Mouse (Mus musculus) kidney, adult 18-20 months (tissue): ENCODE data around the gene Eif3c.

Experiments
- DNase-seq: peaks from one replicate; pipeline ENCODE4 v3.0.0; 2021

Eif3c gene

GRCm38 (mm10) chr7:126545631-126546030 lies 20.6 kb downstream of the Eif3c start:
- DNase-seq = no peak

DNA sequence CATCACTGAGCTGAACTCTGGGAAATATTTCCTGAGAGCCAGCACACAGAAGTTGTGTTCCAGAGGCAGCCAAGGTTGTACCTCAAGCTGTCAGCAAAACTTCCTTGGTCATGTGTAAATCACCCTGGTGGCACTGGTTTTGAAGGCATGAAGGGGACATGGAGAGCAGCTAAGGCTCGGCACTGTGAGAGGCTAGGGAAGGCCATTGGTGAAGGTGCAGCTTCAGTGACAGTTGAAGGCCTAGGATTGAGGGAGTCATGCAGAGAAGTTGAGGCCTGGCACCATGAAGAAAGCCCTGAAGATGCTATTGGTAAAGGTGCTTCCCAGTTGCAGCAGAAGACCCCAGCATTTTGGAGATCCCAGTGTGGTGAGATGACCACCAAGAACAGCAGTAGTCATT lies 24.6 kb downstream of the Eif3c start:
- DNase-seq = no peak

DNA sequence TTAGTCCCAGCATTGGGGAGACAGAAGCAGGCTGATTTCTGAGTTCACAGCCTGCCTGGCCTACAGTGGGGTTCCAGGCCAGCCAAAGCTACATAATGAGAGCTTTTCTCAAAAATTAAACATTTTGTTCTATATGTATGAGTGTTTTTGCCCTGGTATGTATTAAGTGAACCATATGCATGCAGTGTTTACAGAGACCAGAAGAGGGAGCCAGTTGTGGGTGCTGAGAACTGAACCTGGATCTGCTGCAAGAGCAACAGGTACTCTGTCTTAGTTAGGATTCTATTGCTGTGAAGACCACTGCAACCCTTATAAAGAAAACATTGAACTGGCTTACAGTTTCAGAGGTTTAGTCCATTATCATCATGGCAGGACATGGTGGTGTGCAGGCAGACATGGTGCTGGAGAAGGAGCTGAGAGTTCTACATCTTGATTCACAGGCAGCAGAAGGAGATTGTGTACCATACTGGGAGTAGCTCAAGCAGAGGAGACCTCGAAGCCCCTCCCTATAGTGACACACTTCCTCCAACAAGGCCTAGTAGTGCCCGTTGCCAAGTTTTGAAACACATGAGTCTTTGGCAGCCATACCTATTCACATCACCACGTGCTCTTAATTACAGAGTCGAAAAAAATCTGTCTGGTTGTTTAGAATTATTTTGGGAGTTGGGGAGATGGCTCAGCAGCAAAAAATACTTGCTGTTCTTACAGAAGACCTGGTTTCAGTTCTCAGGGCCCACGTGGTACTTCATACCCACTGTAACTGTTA lies 28.2 kb downstream of the Eif3c start:
- no peak for DNase-seq

DNA sequence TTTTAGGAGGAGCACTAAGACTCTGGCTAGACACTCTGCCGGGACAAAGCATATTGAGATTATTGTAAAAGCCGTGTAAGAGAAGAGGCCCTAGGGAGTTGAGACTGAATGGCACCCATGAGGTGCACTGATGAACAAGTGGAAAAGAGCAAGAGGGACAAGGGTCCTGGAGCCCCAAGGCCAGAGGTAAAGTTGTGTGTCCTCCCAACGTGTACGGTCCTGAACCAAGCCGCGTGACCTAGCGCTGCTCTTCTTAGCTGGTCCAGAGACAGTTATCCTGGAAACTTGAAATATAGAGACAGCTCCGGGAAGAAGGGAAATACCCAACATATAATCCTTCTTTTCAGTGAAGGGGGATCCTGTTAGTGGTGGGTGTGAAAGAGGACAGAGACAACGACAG lies 29.7 kb downstream of the Eif3c start:
- DNase-seq = no peak

DNA sequence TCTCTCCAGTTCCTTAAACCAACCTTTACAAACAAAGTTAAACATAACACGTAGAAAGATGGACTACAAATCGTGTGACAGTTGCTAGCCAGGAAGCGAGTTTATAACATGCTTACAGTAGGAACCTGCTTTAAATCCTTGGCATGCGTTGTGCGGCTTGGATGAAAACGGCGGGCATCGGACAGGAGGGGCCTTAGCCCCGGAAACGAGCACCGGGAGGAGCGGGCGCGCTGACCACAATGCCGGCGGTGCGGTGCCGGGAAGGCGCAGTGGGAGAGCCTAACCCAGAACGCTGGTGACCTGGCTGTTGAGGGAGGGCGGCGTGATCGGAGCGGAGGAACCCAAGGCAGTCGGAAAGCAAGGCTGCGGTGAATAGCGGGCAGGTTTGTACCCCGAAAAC lies 30.4 kb downstream of the Eif3c start:
- peak; percentile 29 for DNase-seq

DNA sequence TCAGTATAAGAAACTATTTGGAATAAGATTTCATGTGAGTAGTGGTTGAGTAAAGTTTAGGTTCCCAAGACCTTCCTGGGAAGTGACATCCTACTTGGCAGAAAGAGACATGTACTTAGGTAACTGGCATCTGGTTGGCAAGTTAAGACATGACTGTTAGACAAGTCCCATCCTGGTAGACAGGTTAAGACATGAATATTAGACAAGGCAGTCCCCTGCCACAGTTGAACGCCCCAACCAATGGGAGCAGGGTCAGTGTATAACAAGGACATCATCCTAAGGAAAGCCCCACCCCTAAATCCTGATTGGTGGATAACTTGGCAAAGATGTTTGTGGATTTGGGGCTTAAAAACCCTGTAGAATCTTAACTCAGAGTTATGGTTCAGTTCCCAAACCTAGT lies 32.8 kb downstream of the Eif3c start:
- no peak for DNase-seq

DNA sequence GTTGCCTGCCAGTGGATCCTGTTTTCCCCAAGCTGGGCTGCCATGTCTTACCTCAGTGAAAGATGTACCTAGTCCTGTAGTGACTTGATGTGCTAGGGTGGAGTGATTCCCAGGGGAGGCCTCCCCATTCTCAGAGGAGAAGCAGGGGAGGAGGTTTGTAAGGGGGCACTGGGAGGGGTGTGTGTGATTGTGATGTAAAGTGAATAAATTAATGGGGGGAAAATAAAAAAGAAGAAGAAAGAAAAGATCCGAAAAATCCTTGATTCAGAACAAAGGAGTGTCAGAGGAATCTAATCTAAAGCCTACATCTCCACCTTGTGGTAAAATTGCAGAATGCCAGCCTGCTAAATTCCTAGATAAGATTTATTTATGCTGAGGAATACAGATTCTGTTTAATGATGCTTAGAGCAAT lies 38.0 kb downstream of the Eif3c start:
- DNase-seq = no peak

DNA sequence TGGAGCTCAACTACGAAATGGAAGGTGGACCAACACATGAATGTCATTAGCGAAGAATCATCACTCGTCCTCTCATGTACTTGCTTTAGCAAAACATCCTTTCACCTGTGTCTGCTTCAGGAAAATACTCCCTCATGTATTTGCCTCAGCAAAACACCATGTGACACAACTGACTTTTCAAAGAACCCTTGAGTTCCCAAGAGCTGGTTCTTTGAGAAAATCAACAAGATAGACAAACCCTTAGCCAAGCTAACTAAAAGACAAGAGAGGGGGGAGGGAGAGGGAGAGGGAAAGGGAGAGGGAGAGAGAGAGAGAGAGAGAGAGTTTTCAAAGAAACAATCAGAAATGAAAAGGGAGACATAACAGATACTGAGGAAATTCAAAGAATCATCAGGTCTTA lies 42.9 kb downstream of the Eif3c start:
- DNase-seq = no peak

GRCm38 (mm10) chr7:126519513-126519912 lies 46.7 kb downstream of the Eif3c start:
- DNase-seq = no peak

GRCm38 (mm10) chr7:126518261-126518941 lies 47.8 kb downstream of the Eif3c start:
- DNase-seq = no peak

GRCm38 (mm10) chr7:126511287-126511686 lies 54.9 kb downstream of the Eif3c start:
- DNase-seq = no peak

- DNase-seq = no peak
These were observed 59.0 kb downstream of the Eif3c start for GRCm38 (mm10) chr7:126507126-126507778.

DNA sequence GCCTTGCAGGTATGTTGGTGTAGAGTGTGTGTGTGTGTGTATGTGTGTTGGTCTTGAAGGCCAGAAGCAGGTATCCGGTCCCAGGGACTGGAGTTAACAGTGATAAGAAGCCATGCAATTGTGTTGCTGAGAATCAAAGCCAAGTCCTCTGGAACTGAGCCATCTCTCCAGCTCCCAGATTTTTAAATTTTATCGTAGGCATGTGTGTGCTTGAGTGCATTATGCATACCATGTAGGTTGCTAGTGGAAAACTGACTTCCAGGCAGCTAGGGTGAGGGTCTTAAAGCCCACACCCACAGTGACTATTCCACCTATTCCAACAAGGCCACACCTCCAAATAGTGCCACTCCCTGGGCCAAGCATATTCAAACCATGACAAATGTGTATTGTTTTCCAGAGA lies 61.3 kb downstream of the Eif3c start:
- DNase-seq = no peak

DNA sequence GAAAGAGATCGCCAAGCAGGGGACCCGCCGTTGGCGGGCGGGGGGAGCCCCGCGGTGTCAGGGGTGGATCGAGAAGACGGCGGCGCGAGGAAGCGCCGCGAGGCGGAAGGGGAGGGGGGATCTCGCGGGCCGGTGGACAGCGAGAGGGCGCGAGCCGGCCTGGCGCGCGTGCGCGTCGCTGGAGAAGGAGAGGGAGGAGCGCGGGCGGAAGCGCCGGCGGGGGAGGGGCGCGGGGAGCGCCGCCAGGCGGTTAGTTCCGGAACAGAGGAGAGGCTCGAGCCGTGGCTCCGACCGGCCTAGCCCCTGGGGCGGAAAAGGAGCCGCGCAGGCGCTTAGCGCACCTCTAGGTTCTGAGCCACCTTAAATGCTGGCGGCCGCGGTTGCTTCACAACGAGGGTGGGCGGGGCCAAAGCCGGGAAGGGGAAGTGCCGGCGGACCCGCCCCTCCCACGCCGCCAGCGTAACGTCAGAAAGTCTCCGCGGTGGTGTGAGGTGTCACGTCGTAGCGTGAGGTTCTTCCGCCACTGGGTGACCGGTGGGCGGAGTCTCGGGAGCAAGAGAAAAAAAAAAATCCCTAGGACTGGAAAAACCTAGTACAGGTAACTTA lies 62.8 kb downstream of the Eif3c start, which contains the start of gene Atxn2l:
Atxn2l (minus strand) TSS at position 165 of the 606 bp plus-strand sequence.
- peak; percentile 99 for DNase-seq

DNA sequence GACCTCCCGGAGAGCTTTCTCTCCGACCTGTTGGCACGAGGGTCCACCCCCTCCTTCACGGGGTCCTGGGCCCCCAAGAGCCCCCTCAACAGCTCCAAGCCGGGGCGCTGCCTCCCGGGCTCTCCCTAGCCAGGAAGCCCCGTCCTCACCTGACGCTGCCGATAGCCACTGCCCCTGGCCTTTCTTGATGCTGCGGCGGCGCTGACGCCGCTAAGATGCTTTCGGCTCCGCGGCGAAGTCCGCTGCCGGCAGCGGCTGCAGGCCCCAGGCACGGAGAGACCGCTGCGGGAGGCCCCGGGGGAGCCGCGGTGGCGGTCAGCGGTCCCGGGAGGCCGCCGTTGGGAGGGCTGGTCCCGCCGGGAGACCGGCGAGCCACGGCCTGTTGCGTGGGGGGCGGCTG lies 63.5 kb downstream of the Eif3c start:
- DNase-seq = no peak

DNA sequence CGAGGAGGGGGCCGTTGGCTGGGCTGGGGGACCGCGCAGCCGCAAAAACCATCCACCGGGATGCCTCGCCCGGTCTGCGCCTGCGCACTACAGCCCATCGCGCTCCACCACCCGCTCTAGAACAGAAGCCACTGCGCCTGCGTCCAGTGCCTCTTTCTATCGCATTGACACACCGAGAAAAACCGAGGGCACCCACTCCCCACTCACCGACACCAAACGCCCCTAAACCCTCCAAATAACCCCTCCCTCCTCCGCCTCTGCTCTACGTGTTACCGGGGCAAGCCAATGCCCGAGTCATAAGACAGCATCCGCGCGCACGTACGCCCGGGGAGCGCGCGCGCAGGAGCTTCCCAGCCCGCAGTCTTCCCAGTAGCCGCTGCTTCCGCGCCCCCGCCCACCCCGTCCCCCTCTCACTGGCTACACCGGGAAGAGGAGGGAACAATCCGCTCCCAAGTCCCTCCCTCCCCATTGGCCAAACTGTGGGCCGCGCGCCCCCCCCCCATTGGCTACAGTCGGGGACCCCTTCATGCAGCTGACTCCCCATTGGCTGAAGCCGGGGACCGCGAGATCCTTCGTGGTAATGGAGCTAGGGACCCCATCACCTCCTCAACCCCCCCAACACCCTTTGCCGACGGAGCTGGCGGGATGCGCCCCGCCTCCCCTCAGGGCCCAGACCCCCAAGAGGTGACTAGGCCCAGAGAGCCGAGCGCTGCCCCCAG lies 64.0 kb downstream of the Eif3c start:
- DNase-seq = peak; percentile 95

DNA sequence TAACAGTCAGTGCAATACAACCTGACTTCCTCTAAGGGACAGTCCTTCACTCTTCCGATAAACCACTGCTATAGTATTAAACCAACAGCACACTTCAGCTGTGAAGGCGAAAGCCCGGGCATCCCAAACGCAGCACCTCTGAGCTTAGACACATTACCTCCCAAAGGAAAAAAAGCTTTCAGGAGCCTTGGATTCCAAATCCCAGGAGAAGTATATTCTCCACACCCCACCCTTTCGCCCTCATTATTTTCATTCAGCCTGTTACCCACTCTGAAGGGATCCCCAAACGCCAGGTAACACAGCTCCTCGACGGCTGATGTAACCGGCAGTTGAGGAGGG lies 64.6 kb downstream of the Eif3c start:
- DNase-seq = no peak

DNA sequence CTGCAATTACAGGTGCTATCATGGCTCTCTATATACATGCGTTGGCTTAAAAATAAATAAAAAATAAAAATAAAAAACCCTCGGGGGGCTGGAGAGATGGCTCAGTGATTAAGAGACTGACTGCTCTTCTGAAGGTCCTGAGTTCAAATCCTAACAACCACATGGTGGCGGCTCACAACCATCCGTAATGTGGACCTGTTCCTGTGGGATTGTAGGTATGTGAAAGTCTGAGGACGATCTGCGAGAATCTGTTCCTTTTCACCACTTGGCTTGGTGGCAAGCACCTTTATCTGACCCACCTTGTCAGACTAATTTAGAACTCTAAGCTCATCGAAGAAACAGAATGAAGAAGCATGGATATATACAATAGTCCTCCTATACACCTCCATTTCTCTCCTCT lies 66.8 kb downstream of the Eif3c start:
- no peak for DNase-seq

DNA sequence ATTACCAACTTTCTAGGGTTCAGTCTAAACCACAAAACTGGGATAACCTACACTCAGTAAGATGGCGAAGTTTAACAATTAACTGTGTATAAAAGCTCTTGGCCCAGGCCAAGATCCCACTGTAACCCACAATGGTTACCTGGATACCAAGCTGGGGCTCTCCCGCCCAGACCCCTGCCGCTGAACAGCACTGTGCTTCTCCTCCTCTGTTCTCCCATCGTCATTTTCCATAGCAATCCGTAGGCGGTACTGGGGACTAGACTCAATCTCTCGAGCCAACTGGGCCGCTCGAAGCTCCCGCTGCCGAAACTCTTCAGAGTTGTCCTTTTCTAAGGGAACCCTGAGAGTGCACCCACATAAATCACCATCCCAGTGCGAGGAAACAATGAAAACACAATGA lies 68.2 kb downstream of the Eif3c start:
- DNase-seq = no peak

- no peak for DNase-seq
These were observed 69.7 kb downstream of the Eif3c start for GRCm38 (mm10) chr7:126496475-126496874.
